Mouse (Mus musculus): Measurements from ENCODE around the gene Fam19a5.

DNA sequence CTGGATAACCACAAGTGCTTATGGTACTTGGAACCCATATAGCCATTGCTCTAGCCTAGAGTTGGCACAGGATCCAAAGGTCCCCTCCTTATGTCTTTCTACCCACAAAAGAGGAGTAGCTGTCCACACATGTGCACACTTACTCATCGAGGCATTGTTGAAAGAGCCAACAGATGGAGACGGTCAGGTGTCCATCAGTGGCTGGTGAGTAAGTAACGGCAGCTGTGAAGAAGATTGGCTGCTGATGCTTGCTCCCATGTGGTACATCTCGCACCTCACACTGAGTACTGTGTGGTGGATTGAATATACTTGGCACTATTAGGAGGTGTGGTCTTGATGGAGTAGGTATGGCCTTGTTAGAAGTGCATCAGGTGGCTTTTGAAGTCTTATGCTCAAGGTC is 192.2 kb downstream of the Fam19a5 start:
- no peak for TF ChIP-seq CTCF (IDR thresholded peaks at IDR 0.05; ENCODE audit: borderline replicate concordance, extremely low read depth, insufficient read depth, insufficient read length)
- no peak for TF ChIP-seq POLR2A (IDR thresholded peaks at IDR 0.05; ENCODE audit: borderline replicate concordance, extremely low read depth, insufficient read depth, insufficient read length, poor library complexity, severe bottlenecking)
